Mouse (Mus musculus) spleen, adult 2 months (tissue): Measurements from ENCODE around the gene Rnf138rt1. TPM values are rescaled to one million over a fixed set of nuclear protein-coding genes. Genes with fewer than 3 reads are reported as not detected.

ENCODE experiments used
- DNase-seq, 2 experiments: peaks; one replicate each; pipeline versions ENCODE4 v3.0.0 to v3.0.0-alpha.2; 2012 to 2021; ENCODE audit warnings: low spot score in 2 of 2, low read depth in 1 of 2
- H3K27ac ChIP-seq: fragments of 200-500 bp; 2 replicates; pipeline ENCODE4 v1.5.1; 2012; ENCODE audit warnings: low read length, inconsistent platforms; ENCODE audit not compliant: insufficient read depth
- H3K27me3 ChIP-seq: fragments of 200-500 bp; 2 replicates; pipeline ENCODE4 v1.6.1; 2012; ENCODE audit warnings: mild to moderate bottlenecking, moderate library complexity, low read length, inconsistent platforms; ENCODE audit not compliant: control insufficient read depth, insufficient read depth
- H3K36me3 ChIP-seq: fragments of 200-500 bp; 2 replicates; pipeline ENCODE4 v1.6.1; 2012; ENCODE audit warnings: mild to moderate bottlenecking, low read length, inconsistent platforms; ENCODE audit not compliant: control insufficient read depth, insufficient read depth
- H3K4me1 ChIP-seq: fragments of 200-500 bp; 2 replicates; pipeline ENCODE4 v1.6.1; 2011; ENCODE audit warnings: inconsistent platforms; ENCODE audit not compliant: control insufficient read depth, insufficient read depth, insufficient read length
- H3K4me3 ChIP-seq: fragments of 200-500 bp; 2 replicates; pipeline ENCODE4 v1.5.1; 2011; ENCODE audit warnings: mild to moderate bottlenecking, inconsistent platforms; ENCODE audit not compliant: insufficient read depth, insufficient read length; ENCODE audit errors: extremely low read depth
- CTCF ChIP-seq: fragments of 200-500 bp; IDR thresholded peaks from 2 replicates; pipeline ENCODE4 v1.5.1; 2011; ENCODE audit warnings: mild to moderate bottlenecking, inconsistent platforms; ENCODE audit not compliant: insufficient read depth, insufficient read length, insufficient replicate concordance; ENCODE audit errors: extremely low read depth
- POLR2A ChIP-seq: fragments of 200-500 bp; IDR thresholded peaks from 2 replicates; pipeline ENCODE4 v1.6.1; 2011; ENCODE audit warnings: low read depth, low read length, inconsistent platforms
- WGBS: fragments of 180-500 bp; shearing (Covaris S2); methylation state at CpG from one replicate; pipeline ENCODE4 v1.1.7; 2018; 5-methylcytosine and 5-hydroxymethylcytosine counted together
- polyA plus RNA-seq: library from polyadenylated mRNA; depleted of rRNA; stranded (reverse); fragments of >200 nt; gene quantifications from 2 replicates; pipeline ENCODE4 v1.2.3, GENCODE M21; 2012; rRNA removed

The Rnf138rt1 gene
- polyA plus RNA-seq, 1 experiment = not detected

GRCm38 (mm10) chrX:163734145-163734544, 27.0 kb downstream of the Rnf138rt1 start:
- WGBS = 93% methylated on average over 1 of the region's 1 CpGs

GRCm38 (mm10) chrX:163723630-163724029, 37.5 kb downstream of the Rnf138rt1 start:
- no peak overlapping the region for H3K27ac ChIP-seq
- H3K4me1 ChIP-seq = no peaks in the 10 kb centered on the region
- no peaks in the 10 kb centered on the region for H3K27me3 ChIP-seq
- DNase-seq = no peak
- no peak overlapping the region for H3K4me3 ChIP-seq
- no peaks in the 10 kb centered on the region for H3K36me3 ChIP-seq
- TF ChIP-seq CTCF (no peak), POLR2A (no peak)

More at GRCm38 (mm10) chrX:163734145-163734544, 27.0 kb downstream of the Rnf138rt1 start:
- H3K27me3 ChIP-seq = no peaks in the 10 kb centered on the region
- TF ChIP-seq POLR2A (no peak), CTCF (no peak)
- no peaks in the 10 kb centered on the region for H3K36me3 ChIP-seq
- H3K4me3 ChIP-seq = no peak overlapping the region
- H3K4me1 ChIP-seq = no peaks in the 10 kb centered on the region
- H3K27ac ChIP-seq = no peak overlapping the region
- DNase-seq = no peak

GRCm38 (mm10) chrX:163722785-163723577, 38.1 kb downstream of the Rnf138rt1 start:
- no peak overlapping the region for H3K4me3 ChIP-seq
- H3K27me3 ChIP-seq = no peaks in the 10 kb centered on the region
- H3K36me3 ChIP-seq = no peaks in the 10 kb centered on the region
- H3K27ac ChIP-seq = no peak overlapping the region
- DNase-seq = no peak
- no peaks in the 10 kb centered on the region for H3K4me1 ChIP-seq
- TF ChIP-seq CTCF (no peak), POLR2A (no peak)
- 70% methylated on average over 12 of the region's 12 CpGs for WGBS

DNA sequence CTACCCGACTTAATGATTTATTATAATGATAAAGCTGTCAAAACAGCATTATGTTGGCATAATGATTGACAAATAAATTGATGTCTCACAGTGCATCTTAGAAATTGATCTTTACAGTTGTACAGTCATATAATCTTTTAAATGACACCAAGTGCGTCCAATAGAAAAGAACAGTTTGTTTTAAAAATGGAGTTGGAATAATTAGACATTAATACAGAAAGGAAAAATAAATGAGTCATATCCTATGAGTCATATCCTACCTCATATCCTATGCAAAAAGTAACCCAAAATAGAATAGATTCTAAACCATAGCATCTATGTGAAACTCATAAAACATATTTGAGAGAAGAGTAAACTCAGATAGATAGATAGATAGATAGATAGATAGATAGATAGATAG, 40.5 kb downstream of the Rnf138rt1 start:
- no peak overlapping the region for H3K4me3 ChIP-seq
- no peak overlapping the region for H3K27ac ChIP-seq
- H3K4me1 ChIP-seq = no peaks in the 10 kb centered on the region
- H3K27me3 ChIP-seq = no peaks in the 10 kb centered on the region
- no peaks in the 10 kb centered on the region for H3K36me3 ChIP-seq
- 69% methylated on average over 2 of the region's 2 CpGs for WGBS
- TF ChIP-seq POLR2A = no peak
- TF ChIP-seq CTCF = no peak
- DNase-seq = no peak

Other genes with a start within 250 kb of the Rnf138rt1 start
- gene Grpr, start 211.7 kb downstream of the Rnf138rt1 start, polyA plus RNA-seq = 0.18 and 0.22 TPM in 2 replicates
- gene Ap1s2, start 147.7 kb upstream of the Rnf138rt1 start, polyA plus RNA-seq = 1.7 and 3.1 TPM in 2 replicates
- 9.0 and 11.8 TPM in 2 replicates for gene Zrsr2, start 197.3 kb upstream of the Rnf138rt1 start, polyA plus RNA-seq